Mouse (Mus musculus) R1 (cell line): ENCODE results near the gene Wdr63.

Experiments
- DNase-seq: peaks from one replicate; pipeline ENCODE4 v3.0.0-alpha.2; 2018; ENCODE audit warnings: low read depth, low spot score

Wdr63 gene

DNA sequence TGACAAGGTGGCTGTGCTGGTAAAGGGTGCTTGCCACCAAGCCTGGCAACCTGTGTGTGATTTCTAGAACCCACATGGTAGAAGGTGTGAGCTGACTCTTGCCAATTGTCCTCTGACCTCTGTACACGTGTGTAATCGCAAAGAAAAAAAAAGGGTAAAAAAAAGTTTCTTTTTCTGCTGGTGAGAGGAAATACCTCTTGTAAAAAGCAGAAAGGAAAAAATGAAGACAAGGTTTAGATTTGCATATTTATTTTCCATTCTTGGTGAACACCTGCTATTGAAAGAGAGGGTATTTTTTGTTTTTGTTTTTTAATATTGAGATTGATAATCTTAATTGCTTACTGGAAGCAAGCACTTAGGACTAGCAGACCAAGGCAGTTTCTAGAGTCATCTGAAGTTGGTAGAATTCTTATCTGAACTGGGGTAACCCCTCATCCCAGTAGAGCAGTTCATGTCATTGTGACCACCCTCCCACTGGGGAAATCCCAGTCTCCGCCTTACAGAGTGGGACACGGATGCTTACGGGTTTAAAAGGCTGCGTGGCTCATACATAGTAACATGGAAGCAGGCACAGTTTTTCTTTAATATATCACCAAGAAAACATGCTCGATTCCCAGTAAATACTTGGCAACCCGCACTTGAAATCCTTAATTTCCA, 15.0 kb upstream of the Wdr63 start:
- no peak for DNase-seq

DNA sequence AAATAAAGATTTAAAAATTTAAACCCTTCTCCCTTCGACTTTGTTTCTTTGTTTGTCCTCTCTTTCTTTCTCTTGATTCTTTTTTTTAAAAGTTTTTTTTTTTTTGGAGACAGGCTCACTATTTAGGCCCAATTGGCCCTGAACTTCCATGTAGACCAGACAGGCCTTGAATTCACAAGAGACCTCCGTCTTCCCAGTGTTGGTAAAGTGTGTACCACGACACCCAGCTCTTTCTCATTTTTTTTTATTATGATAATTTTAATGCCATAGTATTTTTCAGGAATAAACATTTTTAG, 14.1 kb upstream of the Wdr63 start:
- no peak for DNase-seq

DNA sequence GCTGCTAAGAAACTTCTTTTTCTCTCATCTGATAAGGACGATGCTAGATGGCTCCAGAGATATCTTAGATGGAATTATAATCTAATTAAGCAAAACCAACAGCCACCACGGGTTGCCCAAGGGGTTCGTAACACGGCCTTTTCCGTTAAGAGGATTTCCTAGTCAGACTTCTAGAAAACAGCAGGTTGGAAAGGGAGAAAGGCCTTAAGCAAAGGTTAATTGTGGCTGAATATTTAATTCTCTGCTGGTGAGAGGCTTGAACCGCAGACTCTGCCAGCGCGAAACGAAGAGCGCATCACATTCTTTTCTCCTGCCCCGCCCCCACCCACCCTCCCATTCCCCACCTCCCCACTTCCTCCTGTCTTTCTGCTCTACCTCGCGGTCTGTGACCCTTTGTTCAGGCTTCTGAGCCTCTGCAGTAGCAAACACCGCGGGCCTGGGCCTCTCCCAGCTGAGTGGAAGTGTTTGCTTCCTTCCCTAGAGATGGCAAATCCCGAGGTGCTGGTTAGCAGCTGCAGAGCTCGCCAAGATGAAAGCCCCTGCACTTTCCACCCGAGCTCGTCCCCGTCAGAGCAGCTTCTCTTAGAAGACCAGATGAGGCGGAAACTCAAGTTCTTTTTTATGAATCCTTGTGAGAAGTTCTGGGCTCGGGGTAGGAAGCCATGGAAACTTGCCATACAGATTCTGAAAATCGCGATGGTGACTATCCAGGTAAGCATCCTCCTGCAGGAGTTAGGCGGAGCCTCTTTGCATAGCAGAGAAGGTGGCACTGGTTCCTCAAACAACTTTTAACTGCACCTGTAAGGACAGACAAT, 13.6 kb upstream of the Wdr63 start:
- peak; percentile 65 for DNase-seq

DNA sequence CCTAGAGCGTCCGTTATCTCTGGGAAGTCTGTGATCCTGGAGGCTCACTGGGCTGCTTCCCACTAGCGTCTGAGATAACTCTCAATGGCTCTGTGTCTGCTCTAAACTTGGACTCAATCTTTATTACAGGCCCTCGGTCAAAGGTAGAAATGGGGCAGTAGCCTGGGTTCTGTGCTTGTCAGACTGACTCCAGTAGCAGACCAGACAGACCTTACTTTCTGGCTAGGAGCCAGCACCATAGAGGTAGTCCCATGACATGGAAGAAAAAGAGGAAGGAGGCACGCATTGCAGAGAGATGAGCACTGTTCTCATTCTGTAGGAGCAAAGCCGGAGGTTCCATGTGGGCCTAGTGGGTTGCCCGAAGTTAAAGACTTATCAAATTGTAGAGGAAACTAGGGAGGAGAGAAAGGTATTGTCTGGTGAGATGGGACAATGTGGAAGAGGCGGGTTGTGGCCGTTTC, 10.1 kb upstream of the Wdr63 start:
- no peak for DNase-seq

- no peak for DNase-seq
Measured at GRCm38 (mm10) chr3:146117258-146117996, 9.5 kb upstream of the Wdr63 start, which contains the start of gene Mcoln3. TSS of gene Mcoln3 (plus strand) at chr3:146117450.

DNA sequence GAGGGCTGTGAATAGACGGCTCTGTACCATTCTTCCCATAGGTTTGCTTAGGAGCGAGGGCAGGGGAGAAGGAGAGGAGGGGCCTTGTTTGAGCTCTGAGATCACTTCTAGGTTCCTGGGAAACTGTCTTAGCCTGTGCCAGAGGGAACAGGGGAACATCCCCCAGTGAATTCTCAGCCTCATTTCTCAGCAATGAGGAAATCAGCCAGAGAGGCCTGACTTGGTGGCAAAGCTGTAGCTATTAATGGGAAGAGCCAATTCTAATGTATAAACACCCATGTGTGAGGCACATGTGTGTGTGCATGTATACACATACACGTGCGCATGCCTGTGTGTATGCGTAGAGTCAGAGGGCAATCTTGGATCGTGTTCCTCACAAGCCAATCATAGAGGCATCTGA, 3.0 kb upstream of the Wdr63 start:
- DNase-seq = no peak

DNA sequence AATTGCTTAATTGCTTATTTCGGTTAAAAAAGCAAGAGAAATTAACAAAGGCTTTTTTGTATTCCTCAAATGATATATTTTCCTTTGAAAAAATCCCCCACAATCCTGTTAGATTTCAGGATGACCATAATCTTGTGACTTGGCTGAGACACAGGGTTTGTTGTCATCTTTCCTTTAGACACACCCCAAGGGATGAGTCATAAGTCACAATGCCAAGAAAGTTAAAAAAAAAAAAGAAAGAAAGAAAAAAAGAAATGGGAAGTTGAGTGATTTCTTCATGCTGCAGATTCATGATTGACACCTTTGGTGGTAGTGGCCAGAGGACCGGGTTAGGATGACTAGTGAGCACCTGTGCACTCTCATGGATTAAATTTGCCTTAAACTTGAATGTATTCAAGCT, 2.4 kb upstream of the Wdr63 start:
- DNase-seq = no peak

- DNase-seq = no peak
Measured at GRCm38 (mm10) chr3:146108945-146109344, 1.0 kb upstream of the Wdr63 start.

DNA sequence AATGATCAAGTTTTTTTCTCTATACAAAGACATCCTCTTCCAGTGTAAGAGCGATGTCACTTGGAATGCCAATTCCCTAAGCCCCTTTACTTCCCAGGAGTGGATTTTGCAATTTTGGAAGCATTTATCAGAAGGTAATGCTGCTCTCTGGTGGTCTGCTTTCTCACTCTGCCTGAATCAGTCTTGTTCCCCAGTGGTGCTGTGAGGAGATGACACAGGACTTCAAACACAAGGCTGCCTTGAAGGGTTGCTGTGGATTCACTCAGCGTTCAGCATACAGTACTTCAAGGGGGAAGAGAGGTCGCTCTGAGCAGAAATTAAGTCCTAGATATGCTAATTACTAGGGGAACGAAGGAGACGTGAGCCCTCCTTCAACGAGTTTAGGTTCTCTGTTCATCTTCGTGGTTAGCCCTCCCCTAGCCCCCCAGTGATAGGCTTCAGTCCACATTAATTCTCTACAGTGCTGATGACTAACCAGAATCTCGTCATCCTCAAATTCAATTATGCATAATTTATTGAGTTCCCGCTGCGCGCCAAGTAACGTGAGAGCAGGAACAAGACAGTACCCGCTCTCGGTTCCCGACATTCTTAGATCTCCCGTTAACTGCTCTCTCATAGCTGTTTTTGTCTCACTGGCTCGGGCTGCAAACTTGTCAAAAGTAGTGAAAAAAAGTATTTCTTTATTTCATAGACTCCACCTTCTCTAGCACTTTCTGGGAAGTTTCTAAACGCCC, 647 bp downstream of the Wdr63 start:
- DNase-seq = peak; percentile 32

DNA sequence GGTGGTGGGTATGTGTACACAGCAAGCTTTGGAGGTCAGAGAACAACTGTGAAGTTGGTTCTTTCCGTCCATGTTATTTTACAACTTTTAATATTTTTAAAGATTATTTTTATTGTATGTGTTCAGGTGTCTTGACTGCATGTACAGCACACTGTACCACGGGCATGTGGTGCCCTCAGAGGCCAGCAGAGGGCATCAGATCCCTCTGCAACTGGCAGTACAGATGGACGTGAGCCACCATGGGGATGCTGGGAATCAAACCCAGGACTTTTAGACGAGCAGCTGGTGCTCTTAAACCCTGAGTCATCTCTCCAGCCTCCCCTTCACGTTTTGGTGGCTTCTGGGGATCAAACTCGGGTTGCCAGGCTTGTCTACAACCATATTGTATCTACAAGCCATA, 5.9 kb downstream of the Wdr63 start:
- peak; percentile 60 for DNase-seq

DNA sequence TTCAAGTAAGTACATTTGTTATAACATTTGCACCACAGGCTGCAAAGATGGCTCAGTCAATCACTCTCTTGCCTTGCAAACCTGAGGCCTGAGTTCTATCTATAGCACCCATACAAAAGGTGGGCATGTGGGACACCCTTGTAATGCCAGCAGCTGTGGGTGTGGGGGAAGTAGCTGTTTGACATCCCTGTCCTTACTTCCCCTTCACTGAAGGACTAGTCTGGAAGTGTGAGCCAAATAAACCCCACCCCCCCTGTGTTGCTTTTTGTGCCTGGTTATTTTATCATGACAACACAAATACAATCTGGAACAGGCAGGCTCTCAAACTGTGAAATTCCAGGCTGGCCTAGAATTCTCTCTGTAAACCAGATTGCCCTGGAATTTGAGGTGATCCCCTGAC, 8.0 kb downstream of the Wdr63 start:
- no peak for DNase-seq

DNA sequence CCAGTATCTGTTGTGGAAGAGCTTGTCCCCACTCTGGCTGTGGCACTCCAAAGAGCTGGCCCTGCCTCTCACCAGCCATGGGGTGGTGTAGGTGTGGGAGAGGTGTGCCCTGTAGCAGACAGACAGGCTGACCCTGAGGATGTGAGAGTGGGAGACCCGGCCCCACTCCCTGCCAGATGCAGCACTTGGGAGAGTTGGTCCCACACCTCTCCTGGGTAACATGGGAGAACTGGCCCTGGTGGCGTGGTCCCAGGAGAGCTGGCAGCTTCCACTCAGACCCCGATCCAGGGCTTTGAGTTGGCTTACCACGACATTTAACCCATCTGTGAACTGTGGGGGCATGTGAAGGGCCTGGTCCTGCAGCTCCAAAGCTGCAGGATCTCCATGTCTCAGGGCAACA, 10.1 kb downstream of the Wdr63 start:
- DNase-seq = no peak

GRCm38 (mm10) chr3:146096986-146097385, 10.9 kb downstream of the Wdr63 start:
- DNase-seq = no peak

- DNase-seq = no peak
Measured at GRCm38 (mm10) chr3:146095066-146095465, 12.9 kb downstream of the Wdr63 start.

DNA sequence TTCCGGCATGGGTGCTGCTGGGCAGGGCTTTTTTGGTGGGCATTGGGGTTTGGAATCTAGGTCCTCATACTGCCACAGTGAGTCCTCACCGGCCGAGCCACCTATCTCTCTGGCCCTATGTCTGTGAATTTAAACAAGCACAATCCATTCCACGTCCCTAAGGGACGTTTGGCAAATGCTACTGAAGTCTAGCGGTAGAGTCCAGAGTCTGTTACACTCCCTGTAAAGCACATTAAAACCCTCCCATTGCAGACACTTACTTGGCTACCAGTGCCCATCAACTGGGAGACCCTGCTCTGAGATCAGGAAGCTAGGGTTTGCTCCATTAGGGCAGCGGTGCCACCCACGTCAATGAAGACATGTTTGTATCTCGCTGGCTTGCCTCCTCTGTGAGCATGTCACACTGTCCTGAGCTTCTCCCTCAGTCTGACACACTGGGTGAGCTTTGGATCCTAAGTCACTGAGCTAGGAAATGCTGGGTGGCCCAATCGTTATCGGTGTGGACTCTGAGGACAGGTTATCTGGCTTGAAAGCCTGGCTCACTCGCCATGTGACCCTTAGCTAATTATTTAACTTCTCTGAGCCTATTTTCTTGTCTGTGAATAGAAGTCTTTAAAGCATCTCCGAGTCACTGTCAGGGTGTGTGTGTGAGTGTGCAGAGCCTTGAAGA, 16.8 kb downstream of the Wdr63 start:
- no peak for DNase-seq

- no peak for DNase-seq
Measured at GRCm38 (mm10) chr3:146080241-146080640, 27.7 kb downstream of the Wdr63 start.

DNA sequence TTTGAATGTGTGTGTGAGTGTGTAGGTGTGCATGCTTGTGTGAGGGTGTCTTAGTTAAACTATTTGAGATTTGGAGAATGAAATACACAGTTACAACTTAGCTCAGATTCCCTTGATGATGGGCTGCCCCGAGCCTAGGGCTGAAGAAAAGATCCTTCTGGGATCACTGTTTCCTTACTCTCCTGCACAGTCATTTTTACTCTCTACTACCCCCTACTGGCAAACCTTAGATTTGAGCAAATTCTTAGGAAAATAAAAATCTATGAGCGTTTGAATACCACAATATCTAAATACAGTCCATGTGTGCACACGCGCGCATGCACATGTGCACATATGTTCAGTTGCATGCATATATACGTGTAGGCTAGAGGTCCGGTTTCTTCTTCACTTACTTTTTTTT, 35.1 kb downstream of the Wdr63 start:
- peak; percentile 50 for DNase-seq

DNA sequence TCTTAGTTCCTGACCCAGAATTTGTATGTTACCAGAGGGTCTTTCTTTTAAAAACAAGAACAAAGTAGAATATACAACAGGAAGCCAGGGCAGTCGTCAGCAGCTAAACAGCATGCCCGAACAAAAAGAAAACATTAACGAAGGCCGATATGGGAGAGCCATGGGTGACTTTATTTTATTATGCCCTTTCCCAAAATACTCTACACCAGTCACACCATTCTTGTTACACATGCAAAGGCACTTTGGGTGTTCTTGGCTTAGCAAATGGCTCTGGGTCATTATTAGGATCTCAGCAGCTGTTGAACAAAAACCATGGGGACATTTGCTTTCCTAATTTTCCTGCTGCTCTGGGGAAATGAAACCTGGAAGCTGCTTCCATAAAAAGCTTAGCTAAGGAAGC, 38.7 kb downstream of the Wdr63 start:
- DNase-seq = no peak

DNA sequence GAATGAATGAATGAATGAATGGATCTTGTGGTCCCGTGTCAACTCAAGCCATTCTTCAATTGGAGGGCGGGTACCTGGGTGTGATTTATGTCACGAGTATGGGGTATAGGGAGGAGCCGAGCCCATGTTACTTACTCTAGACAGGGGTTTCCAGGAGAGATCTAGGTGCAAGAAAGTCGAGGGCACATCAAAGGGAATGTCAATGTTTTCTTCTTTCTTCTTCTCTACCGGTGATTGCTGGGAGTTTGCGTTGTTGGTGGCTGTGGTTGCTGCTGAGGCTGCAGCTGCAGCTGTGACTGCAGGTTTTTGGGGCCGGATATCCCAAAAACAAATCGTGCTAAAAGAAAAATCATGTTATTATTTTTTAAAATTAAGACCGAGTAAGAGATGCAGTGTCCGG, 44.8 kb downstream of the Wdr63 start:
- DNase-seq = no peak

GRCm38 (mm10) chr3:146059356-146059926, 48.5 kb downstream of the Wdr63 start:
- DNase-seq = no peak

DNA sequence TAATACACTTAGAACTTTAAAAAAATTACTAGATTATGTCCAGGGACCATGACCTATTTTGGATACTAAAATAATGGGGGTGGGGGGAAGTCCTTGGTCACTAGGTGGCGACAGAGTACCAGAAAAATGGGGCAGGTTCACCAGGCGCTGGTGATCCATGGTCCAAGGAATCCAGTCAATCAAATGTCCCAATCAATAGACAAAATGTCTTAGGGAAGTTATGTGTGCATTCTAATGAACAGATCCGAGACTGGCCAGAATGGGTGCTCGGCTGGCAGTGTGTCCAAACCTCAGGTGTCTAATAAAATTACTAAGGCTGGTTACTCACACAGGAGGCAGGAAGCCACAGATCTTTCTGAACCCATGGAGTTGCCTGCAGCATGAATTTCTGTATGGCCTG, 49.7 kb downstream of the Wdr63 start:
- DNase-seq = peak; percentile 59
